Mouse (Mus musculus): ENCODE results near the gene Trim10.

GRCm38 (mm10) chr17:36851627-36852026, 17.7 kb upstream of the Trim10 start:
- TF ChIP-seq MYOD1 (IDR thresholded peaks at IDR 0.05; ENCODE audit: control insufficient read depth in 1 of 3, insufficient read length in 2 of 3, low read depth in 2 of 3) (no peak), USF1 (IDR thresholded peaks at IDR 0.05; ENCODE audit: low read depth) (no peak), POLR2A (IDR thresholded peaks at IDR 0.05; ENCODE audit: insufficient read length, low read depth) (no peak)

Data from myocyte (in vitro differentiated cells).